Mouse (Mus musculus): ENCODE results near the gene Med27. TPM values are rescaled to one million over a fixed set of nuclear protein-coding genes. Genes with fewer than 3 reads are reported as not detected.
"Not testable (repeated sequence)": the region's sequence is repeated elsewhere in the genome, so short reads cannot be mapped to it uniquely, and the experiment has no call there.

The Med27 gene
- polyA plus RNA-seq, 1 experiment from 2014 or later, result 16.9 TPM

DNA sequence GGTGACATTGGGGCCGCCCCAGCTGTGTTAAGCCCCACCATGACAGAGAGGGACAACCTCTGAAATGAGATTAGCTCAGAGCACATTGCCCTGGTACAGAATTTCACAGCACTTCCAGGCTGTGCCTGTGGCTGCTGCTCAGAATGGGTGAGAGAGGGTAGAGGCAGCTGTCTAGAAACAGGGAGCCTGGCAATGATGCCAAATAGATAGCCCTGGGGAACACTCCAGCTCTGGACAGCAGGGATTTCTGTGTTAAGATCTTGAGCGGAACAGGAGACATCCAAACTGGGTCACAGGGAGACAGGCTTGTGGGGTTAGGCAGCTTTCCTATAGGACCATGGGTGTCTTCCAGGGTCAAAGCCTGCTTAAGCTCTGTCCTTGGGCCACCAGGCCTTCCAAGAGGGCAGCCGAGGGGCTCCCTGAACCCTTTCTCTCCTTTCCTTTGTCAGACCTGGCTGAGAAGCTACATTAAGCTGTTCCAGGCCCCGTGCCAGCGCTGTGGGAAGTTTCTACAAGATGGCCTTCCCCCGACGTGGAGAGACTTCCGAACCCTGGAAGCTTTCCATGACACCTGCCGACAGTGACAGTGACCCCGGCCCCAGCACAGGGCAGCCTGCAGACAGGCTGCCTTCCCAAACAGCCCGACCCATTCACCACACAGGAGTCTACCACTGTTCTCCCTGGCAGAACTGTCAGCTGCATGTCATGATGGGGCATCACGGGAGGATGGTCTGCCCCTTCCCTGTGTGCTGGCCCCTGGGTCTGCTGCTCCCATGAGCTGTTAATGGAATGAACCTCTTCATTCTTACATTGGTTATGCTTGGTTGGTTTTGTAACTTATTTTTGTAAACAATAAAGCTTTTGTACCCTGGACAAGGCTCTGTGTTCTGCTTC, 177.5 kb downstream of the Med27 start:
- H3K27me3 ChIP-seq, result no peaks in the 10 kb centered on the region
- no peak overlapping the region for H3K9ac ChIP-seq
- H3K4me2 ChIP-seq, result no peak overlapping the region
- H3K4me3 ChIP-seq (replicated peaks), result no peak overlapping the region
- H3K9me3 ChIP-seq (replicated peaks), result no peaks in the 10 kb centered on the region
- WGBS (ENCODE audit: insufficient replicate concordance), result 73% methylated on average over 12 of the region's 12 CpGs
- no peaks in the 10 kb centered on the region for H3K4me1 ChIP-seq (replicated peaks)
- ATAC-seq (ENCODE audit: insufficient read depth), result no peak
- no peaks in the 10 kb centered on the region for H3K36me3 ChIP-seq (replicated peaks)
- H3K27ac ChIP-seq (replicated peaks), result no peak overlapping the region

DNA sequence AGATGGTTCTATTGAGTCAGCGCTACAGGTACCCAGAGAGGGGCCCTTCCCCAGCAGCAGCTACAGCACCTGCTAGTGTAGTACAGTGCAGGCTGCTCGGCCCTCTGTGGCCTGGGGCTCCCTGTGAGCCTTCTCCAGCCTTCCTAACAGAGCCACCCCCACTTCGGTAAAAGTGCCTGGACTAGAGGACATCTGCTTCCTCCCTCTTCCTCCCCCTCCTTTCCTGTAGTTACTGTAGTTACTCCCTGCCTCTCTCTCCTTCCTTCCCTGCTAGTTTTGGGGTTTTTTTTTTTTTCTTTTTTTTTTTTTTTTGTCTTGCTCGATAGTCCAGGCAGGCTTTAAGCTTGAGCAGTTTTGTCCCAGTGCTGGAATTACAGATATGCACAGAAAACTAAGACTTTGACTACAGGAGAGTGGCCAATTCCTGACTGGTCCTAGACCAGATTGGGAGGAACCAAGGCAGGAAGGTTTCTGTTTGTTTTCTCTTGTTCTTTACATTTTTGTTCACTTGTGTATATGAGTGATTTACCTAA, 178.7 kb downstream of the Med27 start:
- Histone ChIP-seq H3K4me1 (replicated peaks) (no peaks in the 10 kb centered on the region), H3K36me3 (replicated peaks) (no peaks in the 10 kb centered on the region), H3K9me3 (replicated peaks) (no peaks in the 10 kb centered on the region), H3K9ac (no peak overlapping the region), H3K27ac (replicated peaks) (no peak overlapping the region), H3K4me3 (replicated peaks) (no peak overlapping the region), H3K4me2 (no peak overlapping the region), H3K27me3 (no peaks in the 10 kb centered on the region)
- 28% methylated on average over 4 of the region's 4 CpGs for WGBS (ENCODE audit: insufficient replicate concordance)
- no peak for ATAC-seq (ENCODE audit: insufficient read depth)

DNA sequence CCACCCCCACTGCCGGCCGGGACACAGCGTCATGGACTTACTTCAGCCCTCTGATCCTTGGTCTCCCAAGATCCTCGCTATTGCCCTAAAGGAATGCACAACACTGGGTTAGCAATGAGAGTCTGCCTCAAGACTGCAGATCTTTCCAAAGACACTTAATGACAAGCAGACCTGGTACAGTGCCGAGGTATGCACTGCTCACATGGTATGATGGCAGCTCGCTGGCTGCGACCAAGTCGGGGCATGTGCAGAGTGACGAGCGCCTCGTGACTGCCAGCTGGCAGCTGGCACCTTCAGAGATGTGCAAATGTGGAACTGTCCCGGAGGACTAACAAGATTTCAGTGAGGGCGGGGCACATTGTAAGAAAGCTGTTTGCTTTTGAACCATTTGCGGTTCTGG, 179.6 kb downstream of the Med27 start:
- Histone ChIP-seq H3K9ac (no peak overlapping the region), H3K36me3 (replicated peaks) (no peaks in the 10 kb centered on the region), H3K9me3 (replicated peaks) (no peaks in the 10 kb centered on the region), H3K4me1 (replicated peaks) (no peaks in the 10 kb centered on the region), H3K27me3 (no peaks in the 10 kb centered on the region), H3K4me2 (no peak overlapping the region), H3K4me3 (replicated peaks) (no peak overlapping the region), H3K27ac (replicated peaks) (no peak overlapping the region)
- WGBS (ENCODE audit: insufficient replicate concordance), result 77% methylated on average over 14 of the region's 14 CpGs
- ATAC-seq (ENCODE audit: insufficient read depth), result no peak

DNA sequence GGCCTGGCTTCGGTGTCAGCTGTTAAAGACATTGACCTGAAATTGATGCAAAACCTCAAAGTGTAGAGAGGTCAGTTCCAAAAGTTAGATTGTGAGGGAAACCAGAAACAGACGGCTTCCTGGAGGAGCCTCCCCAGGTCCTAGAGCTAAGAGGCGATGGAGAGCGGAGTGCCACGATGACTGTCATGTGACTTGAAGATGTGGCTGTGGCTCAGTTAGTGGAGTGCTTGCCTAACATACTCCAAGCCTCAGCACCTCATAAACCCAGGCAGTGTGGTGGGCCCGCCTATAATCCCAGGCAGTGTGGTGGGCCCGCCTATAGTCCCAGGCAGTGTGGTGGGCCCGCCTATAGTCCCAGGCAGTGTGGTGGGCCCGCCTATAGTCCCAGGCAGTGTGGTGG, 180.9 kb downstream of the Med27 start:
- H3K9ac ChIP-seq; H3K9me3 ChIP-seq (replicated peaks); H3K36me3 ChIP-seq (replicated peaks); H3K27me3 ChIP-seq; H3K27ac ChIP-seq (replicated peaks); ATAC-seq (ENCODE audit: insufficient read depth); H3K4me1 ChIP-seq (replicated peaks); H3K4me2 ChIP-seq; H3K4me3 ChIP-seq (replicated peaks): not testable (repeated sequence)
- WGBS (ENCODE audit: insufficient replicate concordance), result 63% methylated on average over 8 of the region's 9 CpGs

DNA sequence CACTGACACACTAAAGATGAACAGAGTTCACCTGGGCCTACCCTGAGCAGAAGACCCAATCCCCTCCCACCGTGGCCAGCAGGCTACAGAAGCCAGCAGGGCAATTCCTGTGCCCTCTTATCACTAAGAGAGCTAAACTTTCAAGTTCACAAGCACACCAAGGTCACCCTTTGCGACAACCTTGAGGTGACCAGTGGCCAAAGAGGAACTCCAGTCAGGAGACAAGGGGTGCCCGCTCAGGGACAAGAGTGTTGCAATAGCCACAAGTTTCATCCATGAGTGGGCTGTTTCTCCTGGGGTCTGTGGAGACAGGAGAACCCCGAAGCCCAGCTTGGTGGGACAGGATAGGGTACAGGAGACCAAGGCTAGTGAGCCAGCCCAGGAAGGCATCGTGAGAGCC, 182.2 kb downstream of the Med27 start:
- Histone ChIP-seq H3K4me2 (no peak overlapping the region), H3K27me3 (no peaks in the 10 kb centered on the region), H3K9me3 (replicated peaks) (no peaks in the 10 kb centered on the region), H3K4me3 (replicated peaks) (no peak overlapping the region), H3K4me1 (replicated peaks) (no peaks in the 10 kb centered on the region), H3K27ac (replicated peaks) (no peak overlapping the region), H3K36me3 (replicated peaks) (no peaks in the 10 kb centered on the region), H3K9ac (no peak overlapping the region)
- 57% methylated on average over 5 of the region's 5 CpGs for WGBS (ENCODE audit: insufficient replicate concordance)
- ATAC-seq (ENCODE audit: insufficient read depth), result no peak

DNA sequence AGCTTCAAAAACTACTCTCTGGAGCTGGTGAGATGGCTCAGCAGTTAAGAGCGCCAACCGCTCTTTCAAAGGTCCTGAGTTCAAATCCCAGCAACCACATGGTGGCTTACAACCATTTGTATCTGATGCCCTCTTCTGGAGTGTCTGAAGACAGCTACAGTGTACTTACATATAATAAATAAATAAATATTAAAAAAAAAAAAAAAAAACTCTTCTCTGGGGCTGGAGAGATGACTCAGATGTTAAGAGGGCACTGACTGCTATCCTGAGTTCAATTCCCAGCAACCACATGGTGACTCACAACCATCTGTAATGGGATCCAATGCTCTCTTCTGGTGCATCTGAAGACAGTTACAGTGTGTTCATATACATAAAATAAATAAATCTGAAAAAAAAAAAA, 183.2 kb downstream of the Med27 start:
- not testable (repeated sequence) for ATAC-seq (ENCODE audit: insufficient read depth); H3K27me3 ChIP-seq; H3K4me1 ChIP-seq (replicated peaks); H3K9me3 ChIP-seq (replicated peaks); H3K4me2 ChIP-seq; H3K9ac ChIP-seq; H3K36me3 ChIP-seq (replicated peaks); H3K27ac ChIP-seq (replicated peaks); H3K4me3 ChIP-seq (replicated peaks)
- 88% methylated on average over 2 of the region's 2 CpGs for WGBS (ENCODE audit: insufficient replicate concordance)

DNA sequence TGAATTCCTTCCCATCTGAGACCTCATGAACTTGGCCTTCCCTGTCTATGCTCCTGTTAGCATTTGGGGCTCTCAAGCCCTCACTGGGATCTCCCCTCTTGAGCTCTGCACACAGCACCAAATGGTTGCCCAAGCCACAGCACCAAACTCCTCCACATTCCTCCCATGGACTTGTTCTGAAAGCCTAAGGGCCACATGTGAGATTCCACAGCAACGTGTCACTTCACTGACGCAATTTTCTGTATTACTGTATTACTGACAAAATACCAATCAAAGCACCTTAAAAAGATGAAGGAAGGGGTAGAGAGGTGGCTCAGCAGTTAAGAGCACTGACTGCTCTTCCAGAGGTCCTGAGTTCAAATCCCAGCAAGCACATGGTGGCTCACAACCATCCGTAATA, 185.6 kb downstream of the Med27 start:
- Histone ChIP-seq H3K27me3 (no peaks in the 10 kb centered on the region), H3K36me3 (replicated peaks) (no peaks in the 10 kb centered on the region), H3K9ac (no peak overlapping the region), H3K4me1 (replicated peaks) (no peaks in the 10 kb centered on the region), H3K9me3 (replicated peaks) (no peaks in the 10 kb centered on the region), H3K4me3 (replicated peaks) (no peak overlapping the region), H3K4me2 (no peak overlapping the region), H3K27ac (replicated peaks) (no peak overlapping the region)
- ATAC-seq (ENCODE audit: insufficient read depth), result no peak
- 76% methylated on average over 3 of the region's 3 CpGs for WGBS (ENCODE audit: insufficient replicate concordance)

DNA sequence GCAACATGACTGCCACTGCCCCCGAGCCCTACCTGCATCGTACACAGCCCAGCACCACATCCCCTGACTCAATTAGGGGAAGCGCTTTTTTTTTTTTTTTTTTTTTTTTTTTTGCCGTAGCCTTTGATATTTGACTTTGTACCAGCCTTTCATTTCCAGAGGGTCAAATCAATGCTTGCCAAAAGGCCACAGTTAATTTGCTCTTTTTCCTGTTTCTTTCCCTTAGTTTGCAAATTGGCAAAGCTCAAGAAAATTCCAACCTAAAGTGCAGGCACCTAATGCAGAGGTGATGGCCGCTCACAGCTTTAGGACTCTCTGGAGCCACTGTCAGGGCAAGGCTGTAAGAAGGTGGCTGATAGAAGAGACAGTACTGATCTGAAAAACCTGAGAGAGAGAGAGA, 186.3 kb downstream of the Med27 start:
- H3K9me3 ChIP-seq (replicated peaks), result no peaks in the 10 kb centered on the region
- no peaks in the 10 kb centered on the region for H3K36me3 ChIP-seq (replicated peaks)
- WGBS (ENCODE audit: insufficient replicate concordance), result 63% methylated on average over 5 of the region's 5 CpGs
- no peak overlapping the region for H3K27ac ChIP-seq (replicated peaks)
- no peaks in the 10 kb centered on the region for H3K4me1 ChIP-seq (replicated peaks)
- no peak overlapping the region for H3K9ac ChIP-seq
- no peak for ATAC-seq (ENCODE audit: insufficient read depth)
- H3K27me3 ChIP-seq, result no peaks in the 10 kb centered on the region
- H3K4me2 ChIP-seq, result no peak overlapping the region
- H3K4me3 ChIP-seq (replicated peaks), result no peak overlapping the region

DNA sequence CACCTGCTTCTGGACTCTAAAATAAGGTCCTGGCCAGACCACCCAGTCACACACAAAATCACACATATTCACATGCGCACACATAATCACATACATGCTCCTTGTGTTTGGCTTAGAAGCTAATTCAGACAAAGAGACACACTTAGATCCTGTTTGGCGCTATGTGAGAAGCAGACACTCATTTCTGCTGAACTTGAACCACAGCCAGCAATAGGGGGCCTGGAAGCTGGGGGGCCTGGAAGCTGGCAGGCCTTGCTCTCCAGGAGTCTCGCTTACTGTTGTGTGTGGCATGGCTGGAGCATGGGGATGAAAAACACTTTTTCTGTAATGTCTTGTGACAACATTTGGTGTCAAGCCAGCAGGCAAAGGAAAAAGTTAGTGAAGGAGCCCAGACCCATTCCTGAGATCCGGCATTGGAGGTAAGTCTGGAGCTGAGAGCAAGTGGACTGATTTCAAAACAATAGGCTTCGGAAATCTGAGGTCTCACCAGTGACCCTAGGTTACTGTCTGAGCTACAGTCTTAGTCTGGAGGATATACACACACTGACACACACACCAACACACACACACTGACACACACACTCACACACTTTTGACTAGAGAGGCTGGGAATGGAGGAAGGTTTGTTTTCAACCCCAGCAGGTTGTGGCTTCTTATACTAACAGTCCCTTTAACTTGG, 189.1 kb downstream of the Med27 start:
- Histone ChIP-seq H3K4me2 (no peak overlapping the region), H3K4me1 (replicated peaks) (no peaks in the 10 kb centered on the region), H3K27me3 (no peaks in the 10 kb centered on the region), H3K36me3 (replicated peaks) (no peaks in the 10 kb centered on the region), H3K9ac (no peak overlapping the region), H3K4me3 (replicated peaks) (no peak overlapping the region), H3K27ac (replicated peaks) (no peak overlapping the region), H3K9me3 (replicated peaks) (no peaks in the 10 kb centered on the region)
- no peak for ATAC-seq (ENCODE audit: insufficient read depth)
- WGBS (ENCODE audit: insufficient replicate concordance), result 63% methylated on average over 5 of the region's 5 CpGs

DNA sequence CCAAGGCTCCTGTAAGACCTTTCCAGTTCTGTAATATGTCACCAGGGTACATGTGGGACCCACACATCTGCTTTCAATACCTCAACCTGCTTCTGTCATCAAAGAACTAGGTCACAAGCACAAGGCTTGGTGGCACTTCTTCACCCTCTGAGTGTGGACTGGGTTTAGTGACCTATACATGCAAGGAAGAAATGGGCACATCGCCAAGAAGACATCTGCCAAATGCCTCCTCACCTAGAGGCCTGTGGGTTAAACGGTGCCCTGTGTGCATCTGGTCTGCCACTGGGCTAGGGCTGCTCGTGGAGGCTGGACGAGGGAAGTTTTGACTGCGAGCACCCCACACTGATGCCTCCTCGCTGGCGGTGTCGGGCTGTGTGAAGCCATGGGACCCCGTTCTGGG, 189.9 kb downstream of the Med27 start:
- WGBS (ENCODE audit: insufficient replicate concordance), result 67% methylated on average over 9 of the region's 9 CpGs
- ATAC-seq (ENCODE audit: insufficient read depth), result no peak
- Histone ChIP-seq H3K27ac (replicated peaks) (no peak overlapping the region), H3K27me3 (no peaks in the 10 kb centered on the region), H3K4me3 (replicated peaks) (no peak overlapping the region), H3K4me1 (replicated peaks) (no peaks in the 10 kb centered on the region), H3K4me2 (no peak overlapping the region), H3K36me3 (replicated peaks) (no peaks in the 10 kb centered on the region), H3K9ac (no peak overlapping the region), H3K9me3 (replicated peaks) (no peaks in the 10 kb centered on the region)

DNA sequence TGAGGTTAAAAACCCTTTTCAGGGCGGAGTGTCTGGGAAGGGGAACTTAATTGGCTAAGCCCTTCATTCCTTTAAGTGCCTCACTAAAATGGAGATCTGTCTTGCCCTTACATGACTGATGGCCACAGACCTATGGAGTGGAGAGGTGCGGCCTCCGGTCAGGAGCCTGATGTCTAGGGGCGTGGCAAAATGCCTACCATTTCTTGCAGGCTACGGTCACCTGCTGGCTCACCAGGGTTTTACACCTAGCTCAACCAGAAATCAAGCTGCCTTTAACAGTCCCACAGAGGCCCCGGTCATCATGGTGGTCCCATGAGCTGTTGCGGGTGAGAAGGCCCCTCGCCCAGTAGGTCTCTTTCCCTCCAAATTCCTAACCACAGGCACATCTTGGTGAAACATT, 190.7 kb downstream of the Med27 start:
- 74% methylated on average over 8 of the region's 8 CpGs for WGBS (ENCODE audit: insufficient replicate concordance)
- Histone ChIP-seq H3K4me2 (no peak overlapping the region), H3K27ac (replicated peaks) (no peak overlapping the region), H3K36me3 (replicated peaks) (no peaks in the 10 kb centered on the region), H3K4me3 (replicated peaks) (no peak overlapping the region), H3K4me1 (replicated peaks) (no peaks in the 10 kb centered on the region), H3K27me3 (no peaks in the 10 kb centered on the region), H3K9me3 (replicated peaks) (no peaks in the 10 kb centered on the region), H3K9ac (no peak overlapping the region)
- no peak for ATAC-seq (ENCODE audit: insufficient read depth)
